Mouse (Mus musculus) small intestine, adult 2 months (tissue): ENCODE measurements around the gene Tspan9. TPM values are rescaled to one million over a fixed set of nuclear protein-coding genes. Genes with fewer than 3 reads are reported as not detected.
A peak's percentile ranks its signal among the peaks of the same experiment; 100 is the strongest.

Experiments
- H3K27ac ChIP-seq: fragments of 200-500 bp; 2 replicates; pipeline ENCODE4 v1.5.1; 2012; ENCODE audit warnings: low read depth, low read length, control low read depth, inconsistent platforms; ENCODE audit not compliant: insufficient read depth
- H3K27me3 ChIP-seq: fragments of 200-500 bp; 2 replicates; pipeline ENCODE4 v1.6.1; 2012; ENCODE audit warnings: mild to moderate bottlenecking, moderate library complexity, low read length, inconsistent platforms; ENCODE audit not compliant: control insufficient read depth, insufficient read depth
- H3K36me3 ChIP-seq: fragments of 200-500 bp; 2 replicates; pipeline ENCODE4 v1.6.1; 2012; ENCODE audit warnings: mild to moderate bottlenecking, low read length, control low read depth, inconsistent platforms; ENCODE audit not compliant: control insufficient read depth, insufficient read depth
- H3K4me1 ChIP-seq: fragments of 200-500 bp; 2 replicates; pipeline ENCODE4 v1.6.1; 2012; ENCODE audit warnings: low read length, inconsistent platforms, mixed read lengths; ENCODE audit not compliant: control insufficient read depth, insufficient read depth, insufficient read length
- H3K4me3 ChIP-seq: fragments of 200-500 bp; 2 replicates; pipeline ENCODE4 v1.5.1; 2012; ENCODE audit warnings: low read depth, mild to moderate bottlenecking, control low read depth, inconsistent platforms, low read length, moderate library complexity
- CTCF ChIP-seq: fragments of 200-500 bp; IDR thresholded peaks from 2 replicates; pipeline ENCODE4 v1.5.1; 2012; ENCODE audit warnings: low read depth, mild to moderate bottlenecking, control low read depth, inconsistent platforms, low read length, moderate library complexity, mixed read lengths; ENCODE audit not compliant: insufficient replicate concordance, insufficient read length; ENCODE audit errors: extremely low read depth
- POLR2A ChIP-seq: fragments of 200-500 bp; IDR thresholded peaks from 2 replicates; pipeline ENCODE4 v1.6.1; 2012; ENCODE audit warnings: low read depth, mild to moderate bottlenecking, control low read depth, inconsistent platforms, low read length, moderate library complexity
- WGBS: fragments of 180-500 bp; shearing (Covaris S2); methylation state at CpG from one replicate; pipeline ENCODE4 v1.1.7; 2018; 5-methylcytosine and 5-hydroxymethylcytosine counted together
- polyA plus RNA-seq: library from polyadenylated mRNA; depleted of rRNA; stranded (reverse); fragments of >200 nt; gene quantifications from 2 replicates; pipeline ENCODE4 v1.2.3, GENCODE M21; 2012; rRNA removed

Tspan9 gene
- polyA plus RNA-seq = 15.3 and 20.6 TPM in 2 replicates

DNA sequence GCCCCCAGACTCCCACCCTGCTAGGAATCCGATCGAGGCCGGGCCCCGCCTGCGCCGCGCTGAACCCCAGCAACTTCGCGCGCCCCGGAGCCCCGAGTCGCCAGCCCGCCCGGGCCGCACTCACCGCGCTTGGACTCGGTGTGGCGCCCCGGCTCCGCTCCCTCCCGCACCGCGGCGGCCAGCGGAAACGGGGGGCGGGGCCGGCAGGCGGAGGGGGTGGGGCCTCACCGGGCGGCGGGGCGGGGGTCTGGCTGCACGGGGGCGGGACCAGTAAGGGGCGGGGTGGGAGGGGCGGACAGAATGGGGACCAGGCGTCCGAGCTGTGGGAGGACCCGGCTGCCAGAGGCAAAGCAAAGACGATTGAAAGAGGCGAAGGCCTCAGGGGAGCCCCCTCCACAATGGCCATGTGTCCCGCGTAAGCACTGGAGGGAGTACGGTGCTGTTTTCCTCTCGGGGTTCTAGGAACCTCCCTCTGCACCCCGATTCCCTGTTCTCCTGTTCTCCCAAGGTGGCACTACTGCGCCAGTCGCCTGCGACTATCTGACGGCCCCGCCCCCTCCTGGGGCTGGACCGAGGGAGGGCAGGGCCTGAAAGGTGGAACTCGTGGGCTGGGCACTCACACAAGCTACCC, at the start of gene Tspan9:
Gene Tspan9, minus strand, starts transcription at position 205 of the 631 bp plus-strand sequence.
- H3K4me1 ChIP-seq = peaks cover 2% of the 10 kb centered on the region; the same call in 1 of the 2 replicates
- no peaks in the 10 kb centered on the region for H3K36me3 ChIP-seq
- H3K27me3 ChIP-seq = no peaks in the 10 kb centered on the region
- under 1% methylated on average over 55 of the region's 56 CpGs for WGBS
- peak within 1 kb of the TSS; percentile 82 for H3K4me3 ChIP-seq
- TF ChIP-seq CTCF (no peak), POLR2A (no peak)
- peak within 1 kb of the TSS; percentile 31 for H3K27ac ChIP-seq

- H3K36me3 ChIP-seq = no peaks in the 10 kb centered on the region
- 28% methylated on average over 2 of the region's 2 CpGs for WGBS
- TF ChIP-seq CTCF (no peak), POLR2A (no peak)
Observed at GRCm38 (mm10) chr6:128183521-128183920, 40.1 kb upstream of the Tspan9 start.

GRCm38 (mm10) chr6:128181176-128181575, 37.8 kb upstream of the Tspan9 start:
- Histone ChIP-seq H3K36me3 (no peaks in the 10 kb centered on the region), H3K27me3 (no peaks in the 10 kb centered on the region), H3K4me3 (no peak overlapping the region), H3K27ac (no peak overlapping the region), H3K4me1 (no peaks in the 10 kb centered on the region)
- TF ChIP-seq CTCF = no peak
- TF ChIP-seq POLR2A = no peak
- 70% methylated on average over 5 of the region's 5 CpGs for WGBS

More at GRCm38 (mm10) chr6:128183521-128183920, 40.1 kb upstream of the Tspan9 start:
- no peaks in the 10 kb centered on the region for H3K27me3 ChIP-seq
- H3K27ac ChIP-seq = no peak overlapping the region
- H3K4me3 ChIP-seq = no peak overlapping the region
- no peaks in the 10 kb centered on the region for H3K4me1 ChIP-seq

DNA sequence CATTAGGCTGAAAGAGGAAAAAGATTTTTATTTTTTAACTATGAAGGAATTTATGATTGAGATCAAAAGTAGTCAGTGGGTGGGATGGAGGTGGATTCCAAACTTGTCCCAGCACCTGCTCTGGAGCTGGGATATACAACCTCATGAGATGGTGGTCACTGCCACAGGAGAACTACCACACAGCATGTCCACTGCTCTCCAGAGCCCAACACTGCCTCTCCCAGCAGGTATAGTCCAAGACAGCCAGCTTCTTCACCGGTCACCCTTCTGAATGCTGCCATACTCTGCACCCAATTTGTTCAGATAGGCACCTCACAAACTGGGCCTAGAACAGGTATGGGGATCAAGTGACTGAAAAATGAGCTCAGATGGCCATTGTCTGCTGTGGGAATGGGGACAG, 36.3 kb upstream of the Tspan9 start:
- H3K36me3 ChIP-seq = no peaks in the 10 kb centered on the region
- 98% methylated on average over 1 of the region's 1 CpGs for WGBS
- H3K27me3 ChIP-seq = no peaks in the 10 kb centered on the region
- no peaks in the 10 kb centered on the region for H3K4me1 ChIP-seq
- TF ChIP-seq CTCF (no peak), POLR2A (no peak)
- H3K27ac ChIP-seq = no peak overlapping the region
- H3K4me3 ChIP-seq = no peak overlapping the region

DNA sequence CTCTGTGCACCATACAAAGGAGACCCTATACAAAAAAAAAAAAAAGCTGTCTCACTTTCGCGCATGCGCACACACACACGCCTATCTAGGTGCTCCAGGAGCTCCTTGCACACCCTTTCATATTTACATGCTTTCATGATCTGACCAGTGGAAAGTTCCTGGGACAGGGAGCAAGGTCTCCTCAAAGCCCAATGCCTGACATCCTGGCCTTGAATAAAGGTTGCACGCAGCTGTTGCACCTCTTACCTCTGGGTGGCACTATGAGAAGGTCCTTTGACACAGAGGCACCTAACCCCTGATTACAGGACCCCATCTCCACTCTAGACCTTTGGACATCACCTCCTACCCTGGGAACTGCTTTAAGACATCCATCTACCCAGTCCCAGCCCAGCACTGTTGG, 35.9 kb upstream of the Tspan9 start:
- Histone ChIP-seq H3K27ac (no peak overlapping the region), H3K27me3 (no peaks in the 10 kb centered on the region), H3K36me3 (no peaks in the 10 kb centered on the region), H3K4me3 (no peak overlapping the region), H3K4me1 (no peaks in the 10 kb centered on the region)
- TF ChIP-seq POLR2A = no peak
- 66% methylated on average over 5 of the region's 5 CpGs for WGBS

GRCm38 (mm10) chr6:128178681-128179080, 35.3 kb upstream of the Tspan9 start:
- H3K36me3 ChIP-seq = no peaks in the 10 kb centered on the region
- H3K27ac ChIP-seq = no peak overlapping the region
- no peak overlapping the region for H3K4me3 ChIP-seq
- no peak for TF ChIP-seq POLR2A
- TF ChIP-seq CTCF = no peak
- H3K4me1 ChIP-seq = no peaks in the 10 kb centered on the region
- WGBS = 86% methylated on average over 2 of the region's 2 CpGs
- H3K27me3 ChIP-seq = no peaks in the 10 kb centered on the region

- Histone ChIP-seq H3K27ac (no peak overlapping the region), H3K36me3 (no peaks in the 10 kb centered on the region), H3K4me3 (no peak overlapping the region), H3K27me3 (no peaks in the 10 kb centered on the region), H3K4me1 (no peaks in the 10 kb centered on the region)
- 52% methylated on average over 6 of the region's 6 CpGs for WGBS
- TF ChIP-seq CTCF (no peak), POLR2A (no peak)
Observed at GRCm38 (mm10) chr6:128168785-128169679, 25.6 kb upstream of the Tspan9 start.
